Mouse (Mus musculus) intestine, postnatal 0 days (tissue): ENCODE results near the gene Osbpl10. TPM values are rescaled to one million over a fixed set of nuclear protein-coding genes. Genes with fewer than 3 reads are reported as not detected.

Experiments used
- ATAC-seq: fragments of 200-750 bp; cut with Nextera tagmentation; 2 replicates; pipeline ENCODE4 v1.8.0; 2017; ENCODE audit warnings: mild to moderate bottlenecking, moderate TSS enrichment, moderate library complexity
- H3K27ac ChIP-seq: fragments of 300-500 bp; sonication (generic); 2 replicates; pipeline ENCODE4 v1.5.1; 2014; ENCODE audit warnings: mild to moderate bottlenecking, low read depth, low read length, moderate library complexity
- H3K27me3 ChIP-seq: fragments of 300-500 bp; sonication (generic); replicated peaks from 2 replicates; pipeline ENCODE4 v1.6.1; 2014; ENCODE audit warnings: low read length, mixed read lengths; ENCODE audit not compliant: control insufficient read depth, insufficient read depth
- H3K36me3 ChIP-seq: fragments of 300-500 bp; sonication (generic); 2 replicates; pipeline ENCODE4 v1.6.1; 2014; ENCODE audit warnings: mild to moderate bottlenecking, moderate library complexity; ENCODE audit not compliant: control insufficient read depth, insufficient read depth
- H3K4me1 ChIP-seq: fragments of 300-500 bp; sonication (generic); replicated peaks from 2 replicates; pipeline ENCODE4 v1.6.1; 2014; ENCODE audit warnings: antibody characterized with exemption, low read length, mixed read lengths; ENCODE audit not compliant: control insufficient read depth, insufficient read depth
- H3K4me2 ChIP-seq: fragments of 300-500 bp; sonication (generic); replicated peaks from 2 replicates; pipeline ENCODE4 v1.6.1; 2014; ENCODE audit warnings: low read depth, mild to moderate bottlenecking, moderate library complexity
- H3K4me3 ChIP-seq: fragments of 300-500 bp; sonication (generic); 2 replicates; pipeline ENCODE4 v1.5.1; 2014; ENCODE audit warnings: low read depth, low read length
- H3K9ac ChIP-seq: fragments of 300-500 bp; sonication (generic); 2 replicates; pipeline ENCODE4 v1.6.1; 2014; ENCODE audit warnings: mild to moderate bottlenecking, low read depth, low read length
- H3K9me3 ChIP-seq: fragments of 300-500 bp; sonication (generic); 2 replicates; pipeline ENCODE4 v1.6.1; 2016; ENCODE audit warnings: mixed run types; ENCODE audit not compliant: control insufficient read depth
- CTCF ChIP-seq: sonication (generic); IDR thresholded peaks from 2 replicates; pipeline ENCODE4 v1.5.1; 2016; ENCODE audit warnings: low read depth, mild to moderate bottlenecking, control low read depth, antibody characterized with exemption, moderate library complexity
- WGBS: fragments of 180-500 bp; shearing (Covaris S2); extraction: QIAGEN DNeasy Blood & Tissue Kit; methylation state at CpG from one replicate; pipeline ENCODE4 v1.1.7; 2014; 5-methylcytosine and 5-hydroxymethylcytosine counted together
- polyA plus RNA-seq: library from polyadenylated mRNA; unstranded; fragments of >200 nt; fragmentation: Nextera tagmentation; extraction: Ambion mirVana; gene quantifications from 2 replicates; pipeline ENCODE4 v1.2.1, GENCODE M21; 2015

The Osbpl10 gene
- polyA plus RNA-seq, 1 experiment from 2014 or later = 4.3 TPM

GRCm38 (mm10) chr9:115134736-115135135 lies 156.4 kb downstream of the Osbpl10 start:
- Histone ChIP-seq H3K27me3 (no peaks in the 10 kb centered on the region), H3K9me3 (no peaks in the 10 kb centered on the region), H3K9ac (no peak overlapping the region), H3K4me3 (no peak overlapping the region), H3K27ac (no peak overlapping the region), H3K4me1 (no peaks in the 10 kb centered on the region), H3K4me2 (no peak overlapping the region), H3K36me3 (no peaks in the 10 kb centered on the region)
- no peak for TF ChIP-seq CTCF
- 72% methylated on average over 4 of the region's 4 CpGs for WGBS
- ATAC-seq = no peak

DNA sequence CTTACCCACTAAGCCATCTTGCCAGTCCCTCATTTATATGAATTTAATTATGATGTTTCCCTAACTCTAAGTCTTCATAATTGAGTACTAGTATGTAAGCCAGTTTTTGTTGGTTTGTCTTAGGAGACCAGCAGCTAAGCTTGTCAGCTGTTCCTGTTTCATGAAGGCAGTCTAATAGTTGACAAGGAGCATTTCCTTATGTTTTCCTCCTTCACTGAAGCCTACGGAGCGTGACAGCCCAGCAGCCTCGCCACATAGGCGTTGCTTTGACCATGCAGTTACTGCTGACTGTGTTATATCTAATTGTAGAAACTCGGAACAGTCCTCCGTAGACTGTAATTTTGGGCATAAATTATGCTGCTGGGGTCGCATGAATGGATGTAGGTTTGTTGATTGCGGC lies 157.0 kb downstream of the Osbpl10 start:
- no peaks in the 10 kb centered on the region for H3K4me1 ChIP-seq
- H3K27ac ChIP-seq = no peak overlapping the region
- H3K9me3 ChIP-seq = no peaks in the 10 kb centered on the region
- H3K36me3 ChIP-seq = no peaks in the 10 kb centered on the region
- ATAC-seq = no peak
- no peak overlapping the region for H3K4me3 ChIP-seq
- no peak overlapping the region for H3K4me2 ChIP-seq
- WGBS = 82% methylated on average over 8 of the region's 8 CpGs
- no peak overlapping the region for H3K9ac ChIP-seq
- no peaks in the 10 kb centered on the region for H3K27me3 ChIP-seq
- TF ChIP-seq CTCF = no peak

DNA sequence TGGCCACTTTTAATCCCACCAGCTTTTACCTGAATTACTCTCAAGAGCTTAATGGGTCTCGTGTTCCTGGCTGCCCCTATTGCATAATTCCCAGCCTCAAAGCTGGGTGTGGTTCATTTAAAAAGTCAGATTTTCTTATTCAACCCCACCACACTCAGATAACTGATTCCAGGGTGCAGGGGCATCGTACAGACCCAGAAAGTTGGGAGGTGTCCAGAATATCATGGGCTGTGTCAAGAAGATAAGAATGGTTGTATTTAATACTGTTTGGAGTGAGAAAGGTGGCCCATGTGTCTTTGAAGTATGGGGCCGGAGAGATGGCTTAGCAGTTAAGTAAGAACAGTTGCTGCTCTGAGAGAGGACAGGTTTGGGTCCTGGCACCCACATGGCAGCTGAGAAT lies 159.5 kb downstream of the Osbpl10 start:
- no peaks in the 10 kb centered on the region for H3K36me3 ChIP-seq
- H3K9me3 ChIP-seq = no peaks in the 10 kb centered on the region
- H3K27ac ChIP-seq = no peak overlapping the region
- no peak overlapping the region for H3K9ac ChIP-seq
- no peaks in the 10 kb centered on the region for H3K4me1 ChIP-seq
- 41% methylated on average over 3 of the region's 3 CpGs for WGBS
- no peak overlapping the region for H3K4me2 ChIP-seq
- ATAC-seq = no peak
- no peak overlapping the region for H3K4me3 ChIP-seq
- TF ChIP-seq CTCF = no peak
- no peaks in the 10 kb centered on the region for H3K27me3 ChIP-seq

DNA sequence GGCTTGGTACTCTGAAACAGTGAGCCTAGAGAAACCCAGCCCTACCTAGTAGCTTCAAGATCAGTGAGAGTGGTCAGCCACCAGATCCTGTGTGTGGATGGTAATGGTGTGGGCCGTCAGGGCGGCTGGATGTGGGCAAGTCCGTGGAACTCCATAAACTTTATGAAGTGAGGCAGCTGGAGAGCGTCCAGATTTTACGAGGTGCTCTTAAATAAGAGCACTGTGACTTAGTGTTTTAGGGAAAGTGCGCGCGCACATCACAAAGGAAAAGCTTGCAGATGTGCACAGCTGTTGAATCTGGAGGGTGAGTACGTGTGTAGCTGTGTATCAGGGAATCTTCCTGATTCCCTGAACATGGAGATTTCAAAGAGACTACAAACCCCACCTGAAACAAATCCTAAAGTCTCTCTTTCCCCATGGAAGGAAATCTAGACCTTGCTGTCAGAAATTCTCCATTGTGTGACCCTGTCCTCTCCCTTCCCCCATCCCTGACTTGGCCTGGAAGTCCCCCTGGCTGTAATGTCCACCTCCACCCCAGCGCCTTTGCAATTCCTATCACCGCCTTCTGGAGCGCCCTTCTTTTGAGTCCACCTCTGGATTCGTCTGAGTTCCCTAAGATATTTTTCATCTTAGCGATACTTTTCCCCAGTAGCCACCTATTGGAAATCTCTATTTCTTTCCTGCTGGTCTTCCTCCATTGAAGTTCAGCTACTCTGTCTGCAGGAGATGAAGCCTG lies 161.4 kb downstream of the Osbpl10 start:
- 60% methylated on average over 14 of the region's 14 CpGs for WGBS
- TF ChIP-seq CTCF = no peak
- ATAC-seq = no peak

GRCm38 (mm10) chr9:115147141-115147540 lies 168.8 kb downstream of the Osbpl10 start:
- Histone ChIP-seq H3K36me3 (no peaks in the 10 kb centered on the region), H3K27ac (no peak overlapping the region), H3K4me3 (no peak overlapping the region), H3K27me3 (no peaks in the 10 kb centered on the region), H3K9ac (no peak overlapping the region), H3K9me3 (no peaks in the 10 kb centered on the region), H3K4me1 (no peaks in the 10 kb centered on the region), H3K4me2 (no peak overlapping the region)
- WGBS = 94% methylated on average over 5 of the region's 5 CpGs
- TF ChIP-seq CTCF = no peak
- ATAC-seq = no peak

More for the DNA sequence above, 161.4 kb downstream of the Osbpl10 start:
- Histone ChIP-seq H3K4me3 (no peak overlapping the region), H3K4me2 (no peak overlapping the region), H3K36me3 (no peaks in the 10 kb centered on the region), H3K9me3 (no peaks in the 10 kb centered on the region), H3K27me3 (no peaks in the 10 kb centered on the region), H3K9ac (no peak overlapping the region), H3K4me1 (no peaks in the 10 kb centered on the region), H3K27ac (no peak overlapping the region)

GRCm38 (mm10) chr9:115147586-115148355 lies 169.4 kb downstream of the Osbpl10 start:
- WGBS = 89% methylated on average over 13 of the region's 13 CpGs
- Histone ChIP-seq H3K4me1 (no peaks in the 10 kb centered on the region), H3K27ac (no peak overlapping the region), H3K9me3 (no peaks in the 10 kb centered on the region), H3K4me3 (no peak overlapping the region), H3K4me2 (no peak overlapping the region), H3K27me3 (no peaks in the 10 kb centered on the region), H3K36me3 (no peaks in the 10 kb centered on the region), H3K9ac (no peak overlapping the region)
- no peak for TF ChIP-seq CTCF
- no peak for ATAC-seq
